Mouse (Mus musculus) CH12.LX (cell line): ENCODE data around the gene Rpap1. TPM values are rescaled to one million over a fixed set of nuclear protein-coding genes. Genes with fewer than 3 reads are reported as not detected.

ENCODE experiments used
- DNase-seq: peaks from one replicate; pipeline ENCODE4 v3.0.0-alpha.2; 2013; ENCODE audit errors: extremely low read depth
- H3K27ac ChIP-seq: 2 replicates; pipeline ENCODE4 v1.5.1; 2012; ENCODE audit warnings: low read depth, mild to moderate bottlenecking, control low read depth, moderate library complexity; ENCODE audit not compliant: insufficient read depth
- H3K27me3 ChIP-seq: replicated peaks from 2 replicates; pipeline ENCODE3; 2012; ENCODE audit warnings: inconsistent platforms
- H3K36me3 ChIP-seq, 2 experiments: replicated peaks in 1 of 2; 2 replicates each; pipeline versions ENCODE3 to v1.6.1; 2012; ENCODE audit warnings: inconsistent platforms in 1 of 2, low read length in 1 of 2, mild to moderate bottlenecking in 1 of 2, mixed read lengths in 1 of 2, moderate library complexity in 1 of 2; ENCODE audit not compliant: control insufficient read depth in 1 of 2, insufficient read depth in 1 of 2
- H3K4me1 ChIP-seq, 2 experiments: 2 replicates each; pipeline ENCODE4 v1.6.1; 2012; ENCODE audit warnings: inconsistent platforms in 1 of 2, moderate library complexity in 1 of 2; ENCODE audit not compliant: insufficient read depth in 2 of 2, control insufficient read depth in 1 of 2
- H3K4me2 ChIP-seq: 2 replicates; pipeline ENCODE4 v1.6.1; 2012; ENCODE audit warnings: low read depth, mild to moderate bottlenecking, control low read depth; ENCODE audit not compliant: poor library complexity, insufficient read depth, severe bottlenecking
- H3K4me3 ChIP-seq, 3 experiments: fragments of 150-350 bp in 1 of 3; sonication (generic) in 1 of 3; replicated peaks in 1 of 3; 2 replicates each; pipeline versions ENCODE3 to v1.5.1; 2011 to 2012; ENCODE audit warnings: low read depth in 2 of 3, low read length in 2 of 3, mild to moderate bottlenecking in 2 of 3, moderate library complexity in 2 of 3, control low read depth in 1 of 3, improper control_type of control experiment in 1 of 3, inconsistent platforms in 1 of 3, mixed read lengths in 1 of 3; ENCODE audit not compliant: poor library complexity in 1 of 3
- H3K79me2 ChIP-seq: replicated peaks from 2 replicates; pipeline ENCODE4 v1.6.1; 2012; ENCODE audit warnings: mild to moderate bottlenecking, moderate library complexity; ENCODE audit not compliant: control insufficient read depth, poor library complexity, insufficient read depth, severe bottlenecking; ENCODE audit errors: extremely low read depth
- H3K9ac ChIP-seq: 2 replicates; pipeline ENCODE4 v1.6.1; 2012; ENCODE audit warnings: low read depth, mild to moderate bottlenecking, control low read depth, moderate library complexity; ENCODE audit not compliant: insufficient read depth
- H3K9me3 ChIP-seq: replicated peaks from 2 replicates; pipeline ENCODE3; 2012; ENCODE audit warnings: low read length, inconsistent platforms, mixed read lengths
- CTCF ChIP-seq, 2 experiments: IDR thresholded peaks in 1 of 2; conservative IDR thresholded peaks in 1 of 2; 2 replicates each; pipeline ENCODE4 v1.5.1; 2011 to 2012; ENCODE audit warnings: low read depth in 2 of 2, low read length in 2 of 2, improper control_type of control experiment in 1 of 2, inconsistent platforms in 1 of 2, mild to moderate bottlenecking in 1 of 2, moderate library complexity in 1 of 2
- ETS1 ChIP-seq: conservative IDR thresholded peaks from 2 replicates; pipeline ENCODE4 v1.6.1; 2012; ENCODE audit warnings: low read depth, mild to moderate bottlenecking, inconsistent platforms, low read length, improper control_type of control experiment, moderate library complexity
- IRF4 ChIP-seq: IDR thresholded peaks from 2 replicates; pipeline ENCODE4 v1.6.1; 2014; ENCODE audit warnings: low read depth, mild to moderate bottlenecking, inconsistent platforms, low read length, improper control_type of control experiment
- JUND ChIP-seq: conservative IDR thresholded peaks from 2 replicates; pipeline ENCODE4 v1.6.1; 2011; ENCODE audit warnings: low read depth, low read length, improper control_type of control experiment
- KAT2A ChIP-seq: IDR thresholded peaks from 2 replicates; pipeline ENCODE4 v1.6.1; 2012; ENCODE audit warnings: low read length, improper control_type of control experiment, inconsistent platforms; ENCODE audit not compliant: insufficient replicate concordance
- MAX ChIP-seq: IDR thresholded peaks from 2 replicates; pipeline ENCODE4 v1.6.1; 2011; ENCODE audit warnings: low read length, improper control_type of control experiment
- MXI1 ChIP-seq: IDR thresholded peaks from 2 replicates; pipeline ENCODE4 v1.6.1; 2011; ENCODE audit warnings: mild to moderate bottlenecking, low read depth, low read length, improper control_type of control experiment
- MYC ChIP-seq: IDR thresholded peaks from 2 replicates; pipeline ENCODE4 v1.6.1; 2011; ENCODE audit warnings: low read depth, mild to moderate bottlenecking, improper control_type of control experiment, low read length
- RAD21 ChIP-seq: IDR thresholded peaks from 2 replicates; pipeline ENCODE4 v1.6.1; 2011; ENCODE audit warnings: low read depth, mild to moderate bottlenecking, low read length, improper control_type of control experiment, moderate library complexity
- SMC3 ChIP-seq: IDR thresholded peaks from 2 replicates; pipeline ENCODE4 v1.6.1; 2011; ENCODE audit warnings: low read depth, low read length, improper control_type of control experiment
- USF2 ChIP-seq: conservative IDR thresholded peaks from 2 replicates; pipeline ENCODE4 v1.6.1; 2011; ENCODE audit warnings: low read depth, low read length, improper control_type of control experiment
- ZMIZ1 ChIP-seq: IDR thresholded peaks from 2 replicates; pipeline ENCODE4 v1.6.1; 2012; ENCODE audit warnings: low read depth, mild to moderate bottlenecking, inconsistent platforms, low read length, improper control_type of control experiment
- ZNF384 ChIP-seq: IDR thresholded peaks from 2 replicates; pipeline ENCODE4 v1.6.1; 2012; ENCODE audit warnings: low read depth, low read length, improper control_type of control experiment, inconsistent platforms
- dilution Hi-C: fragments of 300-500 bp; cut with MboI; formaldehyde crosslinking; loops from 2 replicates; pipeline ENCODE4 v1.14.3; 2020; ENCODE audit warnings: low sequenced_read_pairs; ENCODE audit not compliant: extremely low pct_unique_long_range_greater_than_20kb, extremely low pct_ligation_motif_present
- in situ Hi-C: fragments of 300-500 bp; cut with MboI; formaldehyde crosslinking; loops from 3 replicates; pipeline ENCODE4 v1.14.3; 2019; ENCODE audit warnings: low sequenced_read_pairs, low pct_ligation_motif_present, low pct_unique_long_range_greater_than_20kb, mixed read lengths
- polyA plus RNA-seq: library from polyadenylated mRNA; unstranded; fragments of >175 nt; gene quantifications from 2 replicates; pipeline ENCODE4 v1.2.1, GENCODE M21; 2012; ENCODE audit warnings: low read depth; ENCODE audit not compliant: insufficient read length
- total RNA-seq, 2 experiments: library from RNA; depleted of rRNA; stranded (reverse); fragments of 300-350 nt in 1 of 2; fragments of >200 nt in 1 of 2; gene quantifications; 2 replicates each; pipeline ENCODE4 v1.2.3; 2012 to 2014

Rpap1 gene
- total and polyA plus RNA-seq, 3 experiments, result 8.5 to 34.7 (median 31.8) TPM

DNA sequence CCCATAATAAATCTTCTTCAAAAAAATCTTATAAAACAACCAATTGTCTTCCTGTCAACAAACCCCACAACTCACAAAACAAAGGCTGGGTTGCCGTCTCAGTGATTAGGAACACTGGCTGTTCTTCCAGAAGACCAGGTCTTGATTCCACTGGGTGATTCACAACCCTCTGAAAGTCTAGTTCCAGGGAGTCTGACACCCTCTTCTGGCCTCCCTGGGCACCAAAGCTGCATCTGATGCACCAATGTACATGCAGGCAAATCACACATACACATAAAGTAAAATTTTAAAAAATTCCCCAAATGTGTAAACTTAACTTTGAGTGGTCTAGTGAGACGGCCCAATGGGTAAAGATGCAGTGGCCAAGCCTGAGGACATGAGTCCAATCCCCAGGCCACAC lies 43.2 kb upstream of the Rpap1 start:
- peaks cover 0 to 8% of the 10 kb centered on the region in 2 experiments; a peak in 1 of 4 replicates for H3K4me1 ChIP-seq
- dilution Hi-C loops, result no loop called here
- no peaks in the 10 kb centered on the region for H3K36me3 ChIP-seq
- H3K79me2 ChIP-seq, result no peaks in the 10 kb centered on the region
- H3K4me3 ChIP-seq, result no peak overlapping the region
- no peaks in the 10 kb centered on the region for H3K27me3 ChIP-seq
- no peak overlapping the region for H3K9ac ChIP-seq
- in situ Hi-C loops, result loop anchor here (5.0 kb wide), 1 partner anchor 33 kb away; the partner anchor contains the start of gene Tyro3
- H3K4me2 ChIP-seq, result no peak overlapping the region
- DNase-seq, result no peak
- TF ChIP-seq IRF4, result no peak
- peak; percentile 49 for TF ChIP-seq RAD21
- no peak for TF ChIP-seq ZNF384
- TF ChIP-seq ETS1, result no peak
- TF ChIP-seq KAT2A, result no peak
- no peak for TF ChIP-seq JUND
- peak; percentile 43 for TF ChIP-seq SMC3
- TF ChIP-seq MYC, result no peak
- TF ChIP-seq CTCF (conservative IDR thresholded peaks at IDR 0.05 in 1 of 2, IDR thresholded peaks at IDR 0.05 in 1 of 2; ENCODE audit: low read depth in 2 of 2, low read length in 2 of 2), result peak in 1 of 2 experiments; percentile 47; a peak in 2 of 4 replicates
- TF ChIP-seq ZMIZ1, result no peak
- no peaks in the 10 kb centered on the region for H3K9me3 ChIP-seq
- no peak overlapping the region for H3K27ac ChIP-seq

- no peak for TF ChIP-seq MAX
- no peak for TF ChIP-seq SMC3
- TF ChIP-seq, all 38 proteins: peak for 0
- no peak overlapping the region for H3K4me2 ChIP-seq
- H3K4me3 ChIP-seq, result no peak overlapping the region
- H3K27me3 ChIP-seq, result no peaks in the 10 kb centered on the region
- DNase-seq, result no peak
- H3K36me3 ChIP-seq, result peaks cover 10 to 20% of the 10 kb centered on the region in 2 experiments
- H3K79me2 ChIP-seq, result no peaks in the 10 kb centered on the region
- dilution Hi-C loops (no loop called here), in situ Hi-C loops (no loop called here)
- H3K9ac ChIP-seq, result no peak overlapping the region
- H3K4me1 ChIP-seq, result no peaks in the 10 kb centered on the region
- no peaks in the 10 kb centered on the region for H3K9me3 ChIP-seq
- no peak overlapping the region for H3K27ac ChIP-seq
These were observed 33.8 kb upstream of the Rpap1 start for GRCm38 (mm10) chr2:119821136-119821535.

- Histone ChIP-seq H3K27me3 (no peaks in the 10 kb centered on the region), H3K27ac (no peak overlapping the region), H3K36me3 (peaks cover 13 to 35% of the 10 kb centered on the region in 2 experiments), H3K9me3 (no peaks in the 10 kb centered on the region), H3K79me2 (no peaks in the 10 kb centered on the region), H3K4me1 (peaks cover 0 to 17% of the 10 kb centered on the region in 2 experiments; a peak in 2 of 4 replicates), H3K4me2 (no peak overlapping the region), H3K9ac (no peak overlapping the region), H3K4me3 (no peak overlapping the region)
- dilution Hi-C loops, result no loop called here
- TF ChIP-seq USF2, result no peak
- no peak for TF ChIP-seq MXI1
- in situ Hi-C loops, result no loop called here
- no peak for DNase-seq
These were observed 31.4 kb upstream of the Rpap1 start for GRCm38 (mm10) chr2:119818668-119819272.
